Mouse (Mus musculus): ENCODE data around the gene Ugt1a8. TPM values are rescaled to one million over a fixed set of nuclear protein-coding genes. Genes with fewer than 3 reads are reported as not detected.
"Not testable (repeated sequence)": the region's sequence is repeated elsewhere in the genome, so short reads cannot be mapped to it uniquely, and the experiment has no call there.

Gene Ugt1a8
- polyA plus RNA-seq, 1 experiment from 2014 or later, result not detected

- Histone ChIP-seq H3K4me1 (ENCODE audit: control insufficient read depth in 2 of 2, insufficient read depth in 2 of 2, low read length in 2 of 2) (no peaks in the 10 kb centered on the region), H3K27ac (replicated peaks in 1 of 2; ENCODE audit: control insufficient read depth in 1 of 2, insufficient read depth in 1 of 2, low read depth in 2 of 2, low read length in 2 of 2) (no peak overlapping the region), H3K4me3 (ENCODE audit: control insufficient read depth in 1 of 2, insufficient read depth in 1 of 2, low read depth in 1 of 2, low read length in 2 of 2) (no peak overlapping the region), H3K9me3 (ENCODE audit: control insufficient read depth, low read length) (no peaks in the 10 kb centered on the region), H3K27me3 (ENCODE audit: control insufficient read depth, insufficient read depth, low read length) (no peaks in the 10 kb centered on the region), H3K4me2 (ENCODE audit: low read length) (no peak overlapping the region), H3K9ac (ENCODE audit: low read length) (no peak overlapping the region), H3K36me3 (ENCODE audit: control insufficient read depth, insufficient read depth, low read length) (no peaks in the 10 kb centered on the region)
- ATAC-seq (ENCODE audit: insufficient number of reproducible peaks, insufficient read depth, low FRiP score, low read depth), result no peak
- 66% methylated on average over 4 of the region's 4 CpGs for WGBS
These were observed 16.7 kb upstream of the Ugt1a8 start for GRCm38 (mm10) chr1:88070902-88071301.

GRCm38 (mm10) chr1:88074471-88074870 lies 13.1 kb upstream of the Ugt1a8 start:
- WGBS, result 83% methylated on average over 2 of the region's 2 CpGs
- no peak for ATAC-seq (ENCODE audit: insufficient number of reproducible peaks, insufficient read depth, low FRiP score, low read depth)

GRCm38 (mm10) chr1:88077128-88077527 lies 10.5 kb upstream of the Ugt1a8 start:
- H3K9me3 ChIP-seq (ENCODE audit: control insufficient read depth, low read length), result no peaks in the 10 kb centered on the region
- H3K9ac ChIP-seq (ENCODE audit: low read length), result no peak overlapping the region
- H3K4me1 ChIP-seq (ENCODE audit: control insufficient read depth in 2 of 2, insufficient read depth in 2 of 2, low read length in 2 of 2), result no peaks in the 10 kb centered on the region
- H3K27me3 ChIP-seq (ENCODE audit: control insufficient read depth, insufficient read depth, low read length), result no peaks in the 10 kb centered on the region
- no peak overlapping the region for H3K4me2 ChIP-seq (ENCODE audit: low read length)
- 81% methylated on average over 1 of the region's 1 CpGs for WGBS
- H3K36me3 ChIP-seq (ENCODE audit: control insufficient read depth, insufficient read depth, low read length), result no peaks in the 10 kb centered on the region
- H3K4me3 ChIP-seq (ENCODE audit: control insufficient read depth in 1 of 2, insufficient read depth in 1 of 2, low read depth in 1 of 2, low read length in 2 of 2), result no peak overlapping the region
- H3K27ac ChIP-seq (replicated peaks in 1 of 2; ENCODE audit: control insufficient read depth in 1 of 2, insufficient read depth in 1 of 2, low read depth in 2 of 2, low read length in 2 of 2), result no peak overlapping the region
- ATAC-seq (ENCODE audit: insufficient number of reproducible peaks, insufficient read depth, low FRiP score, low read depth), result no peak

More at GRCm38 (mm10) chr1:88074471-88074870, 13.1 kb upstream of the Ugt1a8 start:
- no peak overlapping the region for H3K4me3 ChIP-seq (ENCODE audit: control insufficient read depth in 1 of 2, insufficient read depth in 1 of 2, low read depth in 1 of 2, low read length in 2 of 2)
- H3K9me3 ChIP-seq (ENCODE audit: control insufficient read depth, low read length), result no peaks in the 10 kb centered on the region
- H3K27me3 ChIP-seq (ENCODE audit: control insufficient read depth, insufficient read depth, low read length), result no peaks in the 10 kb centered on the region
- no peak overlapping the region for H3K9ac ChIP-seq (ENCODE audit: low read length)
- no peaks in the 10 kb centered on the region for H3K36me3 ChIP-seq (ENCODE audit: control insufficient read depth, insufficient read depth, low read length)
- no peak overlapping the region for H3K27ac ChIP-seq (replicated peaks in 1 of 2; ENCODE audit: control insufficient read depth in 1 of 2, insufficient read depth in 1 of 2, low read depth in 2 of 2, low read length in 2 of 2)
- H3K4me2 ChIP-seq (ENCODE audit: low read length), result no peak overlapping the region
- no peaks in the 10 kb centered on the region for H3K4me1 ChIP-seq (ENCODE audit: control insufficient read depth in 2 of 2, insufficient read depth in 2 of 2, low read length in 2 of 2)

- H3K36me3 ChIP-seq (ENCODE audit: control insufficient read depth, insufficient read depth, low read length), result no peaks in the 10 kb centered on the region
- H3K4me2 ChIP-seq (ENCODE audit: low read length), result no peak overlapping the region
- no peak overlapping the region for H3K27ac ChIP-seq (replicated peaks in 1 of 2; ENCODE audit: control insufficient read depth in 1 of 2, insufficient read depth in 1 of 2, low read depth in 2 of 2, low read length in 2 of 2)
- no peaks in the 10 kb centered on the region for H3K4me1 ChIP-seq (ENCODE audit: control insufficient read depth in 2 of 2, insufficient read depth in 2 of 2, low read length in 2 of 2)
- H3K9ac ChIP-seq (ENCODE audit: low read length), result no peak overlapping the region
- no peak overlapping the region for H3K4me3 ChIP-seq (ENCODE audit: control insufficient read depth in 1 of 2, insufficient read depth in 1 of 2, low read depth in 1 of 2, low read length in 2 of 2)
- 83% methylated on average over 1 of the region's 1 CpGs for WGBS
- ATAC-seq (ENCODE audit: insufficient number of reproducible peaks, insufficient read depth, low FRiP score, low read depth), result no peak
- H3K27me3 ChIP-seq (ENCODE audit: control insufficient read depth, insufficient read depth, low read length), result no peaks in the 10 kb centered on the region
- no peaks in the 10 kb centered on the region for H3K9me3 ChIP-seq (ENCODE audit: control insufficient read depth, low read length)
These were observed 5.9 kb upstream of the Ugt1a8 start for GRCm38 (mm10) chr1:88081670-88082069.

GRCm38 (mm10) chr1:88086125-88086524 lies 1.5 kb upstream of the Ugt1a8 start:
- Histone ChIP-seq H3K9me3 (ENCODE audit: control insufficient read depth, low read length) (no peaks in the 10 kb centered on the region), H3K4me2 (ENCODE audit: low read length) (no peak overlapping the region), H3K4me1 (ENCODE audit: control insufficient read depth in 2 of 2, insufficient read depth in 2 of 2, low read length in 2 of 2) (no peaks in the 10 kb centered on the region), H3K9ac (ENCODE audit: low read length) (no peak overlapping the region), H3K4me3 (ENCODE audit: control insufficient read depth in 1 of 2, insufficient read depth in 1 of 2, low read depth in 1 of 2, low read length in 2 of 2) (no peak overlapping the region), H3K27ac (replicated peaks in 1 of 2; ENCODE audit: control insufficient read depth in 1 of 2, insufficient read depth in 1 of 2, low read depth in 2 of 2, low read length in 2 of 2) (no peak overlapping the region), H3K27me3 (ENCODE audit: control insufficient read depth, insufficient read depth, low read length) (no peaks in the 10 kb centered on the region), H3K36me3 (ENCODE audit: control insufficient read depth, insufficient read depth, low read length) (no peaks in the 10 kb centered on the region)
- no peak for ATAC-seq (ENCODE audit: insufficient number of reproducible peaks, insufficient read depth, low FRiP score, low read depth)
- WGBS, result 53% methylated on average over 1 of the region's 1 CpGs

- no peaks in the 10 kb centered on the region for H3K27me3 ChIP-seq (ENCODE audit: control insufficient read depth, insufficient read depth, low read length)
- no peaks in the 10 kb centered on the region for H3K9me3 ChIP-seq (ENCODE audit: control insufficient read depth, low read length)
- no peak overlapping the region for H3K4me3 ChIP-seq (ENCODE audit: control insufficient read depth in 1 of 2, insufficient read depth in 1 of 2, low read depth in 1 of 2, low read length in 2 of 2)
- H3K4me2 ChIP-seq (ENCODE audit: low read length), result no peak overlapping the region
- H3K27ac ChIP-seq (replicated peaks in 1 of 2; ENCODE audit: control insufficient read depth in 1 of 2, insufficient read depth in 1 of 2, low read depth in 2 of 2, low read length in 2 of 2), result no peak overlapping the region
- no peak for ATAC-seq (ENCODE audit: insufficient number of reproducible peaks, insufficient read depth, low FRiP score, low read depth)
- H3K9ac ChIP-seq (ENCODE audit: low read length), result no peak overlapping the region
- H3K4me1 ChIP-seq (ENCODE audit: control insufficient read depth in 2 of 2, insufficient read depth in 2 of 2, low read length in 2 of 2), result no peaks in the 10 kb centered on the region
- H3K36me3 ChIP-seq (ENCODE audit: control insufficient read depth, insufficient read depth, low read length), result no peaks in the 10 kb centered on the region
These were observed 4.7 kb downstream of the Ugt1a8 start for GRCm38 (mm10) chr1:88092341-88092740.

GRCm38 (mm10) chr1:88094270-88094676 lies 6.7 kb downstream of the Ugt1a8 start:
- H3K4me3 ChIP-seq (ENCODE audit: control insufficient read depth in 1 of 2, insufficient read depth in 1 of 2, low read depth in 1 of 2, low read length in 2 of 2); H3K9me3 ChIP-seq (ENCODE audit: control insufficient read depth, low read length); H3K27ac ChIP-seq (replicated peaks in 1 of 2; ENCODE audit: control insufficient read depth in 1 of 2, insufficient read depth in 1 of 2, low read depth in 2 of 2, low read length in 2 of 2); H3K4me2 ChIP-seq (ENCODE audit: low read length); H3K36me3 ChIP-seq (ENCODE audit: control insufficient read depth, insufficient read depth, low read length); H3K27me3 ChIP-seq (ENCODE audit: control insufficient read depth, insufficient read depth, low read length); H3K4me1 ChIP-seq (ENCODE audit: control insufficient read depth in 2 of 2, insufficient read depth in 2 of 2, low read length in 2 of 2); H3K9ac ChIP-seq (ENCODE audit: low read length); ATAC-seq (ENCODE audit: insufficient number of reproducible peaks, insufficient read depth, low FRiP score, low read depth): not testable (repeated sequence)
- WGBS, result 61% methylated on average over 3 of the region's 3 CpGs

- no peak for ATAC-seq (ENCODE audit: insufficient number of reproducible peaks, insufficient read depth, low FRiP score, low read depth)
- Histone ChIP-seq H3K27ac (replicated peaks in 1 of 2; ENCODE audit: control insufficient read depth in 1 of 2, insufficient read depth in 1 of 2, low read depth in 2 of 2, low read length in 2 of 2) (0 out of 4 replicates have a peak within 1 kb of the TSS, but pooled peaks of 1 of the 2 experiments have one; percentile 62), H3K4me1 (ENCODE audit: control insufficient read depth in 2 of 2, insufficient read depth in 2 of 2, low read length in 2 of 2) (no peaks in the 10 kb centered on the region), H3K9me3 (ENCODE audit: control insufficient read depth, low read length) (no peaks in the 10 kb centered on the region), H3K4me3 (ENCODE audit: control insufficient read depth in 1 of 2, insufficient read depth in 1 of 2, low read depth in 1 of 2, low read length in 2 of 2) (no peak within 1 kb of the TSS; a peak in 1 of 4 replicates), H3K9ac (ENCODE audit: low read length) (no peak within 1 kb of the TSS), H3K36me3 (ENCODE audit: control insufficient read depth, insufficient read depth, low read length) (no peaks in the 10 kb centered on the region), H3K27me3 (ENCODE audit: control insufficient read depth, insufficient read depth, low read length) (no peaks in the 10 kb centered on the region), H3K4me2 (ENCODE audit: low read length) (no peak within 1 kb of the TSS)
- 62% methylated on average over 10 of the region's 10 CpGs for WGBS
These were observed 7.4 kb downstream of the Ugt1a8 start, which contains the start of gene Ugt1a7c for GRCm38 (mm10) chr1:88094941-88095492. Gene Ugt1a7c (plus strand): TSS chr1:88095062.

All from heart, embryonic 14.5 days (tissue).